Mouse (Mus musculus) right cerebral cortex, postnatal 10 days (tissue): ENCODE measurements around the gene Rcbtb1.
"Not testable (repeated sequence)": the region's sequence is repeated elsewhere in the genome, so short reads cannot be mapped to it uniquely, and the experiment has no call there.

ENCODE experiments used
- DNase-seq, 2 experiments: peaks; one replicate each; pipeline ENCODE4 v3.0.0; 2021; ENCODE audit warnings: low spot score in 2 of 2

Rcbtb1 gene

DNA sequence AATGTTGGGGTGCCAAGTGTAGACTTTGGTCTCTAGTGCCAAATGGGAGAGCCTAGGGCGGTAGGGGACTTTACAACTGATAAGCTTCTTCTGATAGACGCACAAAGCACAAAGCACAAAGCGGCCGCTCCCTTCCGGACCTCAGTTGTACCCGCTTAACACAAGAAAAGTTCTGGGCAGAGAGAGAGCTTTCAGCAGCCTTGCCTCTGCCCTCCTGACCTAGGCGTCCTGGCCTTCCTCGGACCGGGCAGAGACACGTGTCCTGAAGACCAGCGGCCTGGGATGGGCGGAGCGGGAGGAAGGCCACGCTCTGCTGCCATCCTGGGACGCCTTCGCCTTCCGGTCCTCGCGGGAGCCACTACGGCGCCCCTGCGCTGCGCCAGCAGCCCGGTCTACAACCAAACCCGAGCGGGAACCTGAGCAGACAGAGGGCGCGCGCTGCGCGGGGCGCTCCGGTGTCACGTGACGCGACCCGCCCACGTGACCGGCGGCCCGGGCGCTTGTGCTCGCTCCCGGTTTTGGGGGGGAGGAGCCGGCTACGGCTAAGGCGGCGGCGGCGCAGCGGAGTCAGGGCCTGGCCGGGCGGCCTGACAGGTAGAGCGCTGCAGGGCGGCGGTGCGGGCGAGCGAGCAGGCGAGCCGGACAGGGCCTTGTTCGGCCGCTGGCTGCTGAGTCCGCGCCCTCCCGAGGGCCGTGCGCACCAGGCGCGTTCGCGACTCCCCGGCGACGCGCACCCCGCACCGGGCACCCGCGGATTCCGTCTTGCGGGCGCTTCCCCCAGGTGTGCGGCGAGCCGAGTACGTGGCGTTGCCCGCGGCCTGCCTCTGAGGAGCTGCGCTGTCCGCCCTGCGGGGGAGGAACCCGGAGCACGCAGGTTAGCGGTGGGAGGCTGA is at the start of gene Rcbtb1:
TSS of gene Rcbtb1 (plus strand) at position 499 of the 893 bp plus-strand sequence.
- peak; percentile 94 for DNase-seq

DNA sequence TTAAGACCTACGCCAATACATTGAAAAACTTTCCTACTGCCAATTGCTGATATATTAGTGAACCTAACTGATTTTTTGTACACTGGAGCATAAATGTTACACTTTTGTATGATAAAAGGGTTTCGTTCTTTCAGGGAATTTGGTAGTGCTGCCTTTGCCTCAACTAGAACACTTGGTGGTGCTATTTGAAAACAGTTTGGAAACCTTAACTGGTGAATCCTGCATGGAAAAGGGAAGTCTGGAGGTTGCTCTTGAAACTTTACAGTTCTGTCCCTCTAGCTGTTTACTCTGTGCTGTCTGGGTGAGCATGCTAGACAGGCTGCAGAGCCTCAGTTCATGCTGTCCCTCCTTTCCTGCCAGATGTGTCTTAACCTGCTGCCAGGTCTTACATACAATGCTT is 45.4 kb upstream of the Rcbtb1 start:
- DNase-seq = no peak

DNA sequence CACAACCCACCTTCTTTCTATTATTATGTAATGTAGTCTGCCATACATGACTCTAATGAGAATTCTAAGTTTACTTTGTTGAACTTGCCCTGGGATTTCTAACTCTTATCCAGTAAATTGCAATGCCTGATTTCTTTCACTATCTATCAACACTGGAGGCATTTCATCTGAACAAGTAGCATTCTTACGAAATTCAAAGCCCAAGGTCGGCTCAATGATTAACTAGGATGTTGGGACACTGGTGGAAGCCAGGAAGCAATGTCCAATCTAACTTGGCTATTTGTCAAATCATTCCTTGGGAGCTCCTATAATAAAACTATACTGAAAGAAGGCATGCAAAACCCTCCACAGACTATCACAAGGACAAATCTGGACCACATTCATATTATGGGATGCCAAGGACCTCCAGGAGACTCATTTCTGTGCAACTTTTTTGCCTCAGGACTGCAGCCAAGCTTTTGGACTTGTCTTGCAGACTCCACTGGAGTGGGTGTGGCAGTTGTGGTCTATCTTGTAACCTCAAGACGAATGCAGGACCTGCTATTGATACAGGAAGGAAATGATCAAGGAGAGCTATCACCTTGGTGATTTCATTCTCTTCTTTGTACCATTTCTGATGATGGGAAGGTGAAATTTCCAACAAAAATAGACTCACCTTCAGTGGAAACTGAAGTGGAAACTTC is 43.9 kb upstream of the Rcbtb1 start:
- DNase-seq = no peak

DNA sequence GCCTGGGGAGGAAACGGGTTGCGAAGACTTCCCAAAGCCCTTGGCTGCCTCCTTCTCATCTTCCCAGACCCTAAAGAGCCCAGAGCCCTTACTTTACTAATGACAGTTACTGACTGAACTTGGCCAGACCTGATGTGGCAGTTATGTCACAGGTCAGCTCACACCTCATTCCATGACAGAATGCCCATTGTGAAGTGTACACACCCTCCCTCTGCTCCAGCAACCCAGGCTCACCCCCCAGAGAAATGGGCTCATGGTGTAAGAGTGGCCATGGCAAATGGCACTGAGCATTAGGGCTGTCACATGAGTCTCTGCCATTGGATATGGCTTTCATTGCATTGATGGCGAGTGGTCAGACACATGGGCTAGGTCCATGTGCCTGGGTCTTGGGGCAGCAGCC is 22.4 kb upstream of the Rcbtb1 start, which contains the start of gene Gm5142:
TSS of gene Gm5142 (minus strand) at position 101 of the 400 bp plus-strand sequence.
- no peak for DNase-seq

DNA sequence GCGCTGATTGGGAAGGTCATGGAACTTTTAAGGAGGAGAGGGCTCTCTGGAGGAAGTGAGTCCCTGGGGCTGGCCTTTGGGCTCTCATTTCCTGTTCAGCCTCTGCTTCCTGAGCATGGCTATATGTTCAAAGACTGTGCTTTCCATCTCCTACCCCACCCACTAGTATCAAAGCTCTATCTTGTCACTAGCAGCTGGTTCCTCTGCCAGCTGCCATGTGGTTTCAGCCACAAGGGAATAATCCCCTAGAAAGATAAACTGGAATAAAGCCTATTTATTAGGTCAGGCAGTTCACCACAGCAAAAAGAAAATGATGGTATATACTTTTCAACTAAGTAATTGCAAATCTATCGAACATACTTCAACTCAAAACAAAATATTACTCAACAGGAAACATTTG is 18.3 kb upstream of the Rcbtb1 start:
- DNase-seq = no peak

DNA sequence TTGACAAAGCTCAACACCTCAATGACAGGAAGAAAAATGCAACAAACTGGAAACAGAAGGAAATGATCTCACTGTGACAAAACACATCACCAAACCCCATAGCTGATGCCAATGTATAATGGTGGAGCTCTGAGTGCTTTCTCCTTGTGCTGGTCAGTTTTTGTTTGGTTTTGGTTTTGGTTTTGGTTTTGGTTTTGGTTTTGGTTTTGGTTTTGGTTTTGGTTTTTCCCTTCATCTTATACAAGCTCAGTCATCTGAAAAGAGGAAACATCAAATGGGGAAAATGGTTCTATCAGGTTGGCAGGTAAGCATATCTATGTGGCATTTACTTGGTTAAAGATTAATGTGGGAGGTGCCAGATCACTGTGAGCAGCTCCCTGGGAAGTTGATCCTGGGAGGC is 15.5 kb upstream of the Rcbtb1 start:
- DNase-seq = no peak

DNA sequence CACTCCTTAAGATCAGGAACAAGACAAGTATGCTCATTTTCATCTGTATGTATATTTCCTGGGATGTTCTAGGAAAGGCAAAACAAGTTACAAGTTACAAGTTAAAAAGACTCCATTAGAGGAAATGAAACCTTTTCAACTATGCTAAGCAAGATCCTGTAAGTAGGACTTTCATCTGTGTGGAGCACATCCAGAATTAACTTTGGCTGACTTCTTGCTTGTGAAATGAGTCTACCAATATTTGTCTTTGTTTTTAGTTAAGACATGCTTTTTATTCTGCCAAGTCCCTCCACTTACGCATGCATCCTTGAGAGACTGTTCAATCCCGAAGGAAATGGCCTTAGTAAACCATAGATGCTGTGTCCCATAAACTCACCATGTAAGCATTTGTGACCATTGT is 14.9 kb upstream of the Rcbtb1 start:
- DNase-seq = no peak

DNA sequence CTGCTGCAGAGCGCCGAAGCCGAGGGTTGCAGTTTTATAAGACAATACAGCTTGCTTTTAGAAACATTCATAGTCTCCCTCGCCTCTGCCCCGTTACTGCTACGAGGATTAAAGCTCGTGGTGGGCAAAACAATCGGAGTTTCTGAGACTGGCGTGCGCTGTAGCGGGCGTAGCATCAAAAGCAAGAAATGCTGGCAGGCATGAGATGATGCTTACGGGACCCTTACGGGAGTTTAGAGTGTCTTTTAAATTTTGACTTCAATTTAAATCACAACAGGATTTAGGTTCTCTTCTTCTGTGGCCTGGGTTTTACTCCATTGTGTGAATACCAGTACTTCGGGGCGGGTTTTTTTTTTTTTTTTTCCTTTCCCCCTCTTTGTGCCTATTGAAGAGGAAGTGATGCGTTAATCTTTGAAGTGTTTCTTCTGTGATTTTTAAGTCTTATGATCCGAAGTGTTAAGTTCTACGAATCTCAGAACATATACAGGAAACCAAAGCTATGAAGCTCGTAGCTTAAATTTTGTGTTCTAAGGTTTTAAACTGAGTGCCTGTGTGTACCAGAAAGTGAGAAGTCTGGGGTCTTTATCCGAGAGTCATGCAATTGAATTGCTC is 701 bp downstream of the Rcbtb1 start:
- no peak for DNase-seq

DNA sequence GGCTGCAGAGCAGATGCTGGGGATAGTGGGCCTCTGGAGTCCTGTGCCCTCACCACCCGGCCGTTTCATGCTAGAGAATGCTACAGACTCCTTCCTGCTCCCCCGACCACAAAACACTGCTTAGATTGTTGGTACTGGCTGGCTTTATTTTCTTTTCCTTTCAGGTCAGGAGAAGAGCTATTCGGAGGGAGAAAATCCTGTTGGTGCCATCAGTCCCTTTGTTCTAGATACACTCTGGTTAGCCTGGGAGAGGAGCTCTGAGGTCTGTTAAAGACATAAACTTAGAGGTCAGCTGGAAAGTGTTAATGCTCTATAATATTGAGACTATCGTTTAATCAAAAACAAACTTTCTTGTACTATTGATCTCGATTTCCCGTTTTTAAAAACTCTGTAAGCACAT is 4.5 kb downstream of the Rcbtb1 start:
- DNase-seq = no peak

DNA sequence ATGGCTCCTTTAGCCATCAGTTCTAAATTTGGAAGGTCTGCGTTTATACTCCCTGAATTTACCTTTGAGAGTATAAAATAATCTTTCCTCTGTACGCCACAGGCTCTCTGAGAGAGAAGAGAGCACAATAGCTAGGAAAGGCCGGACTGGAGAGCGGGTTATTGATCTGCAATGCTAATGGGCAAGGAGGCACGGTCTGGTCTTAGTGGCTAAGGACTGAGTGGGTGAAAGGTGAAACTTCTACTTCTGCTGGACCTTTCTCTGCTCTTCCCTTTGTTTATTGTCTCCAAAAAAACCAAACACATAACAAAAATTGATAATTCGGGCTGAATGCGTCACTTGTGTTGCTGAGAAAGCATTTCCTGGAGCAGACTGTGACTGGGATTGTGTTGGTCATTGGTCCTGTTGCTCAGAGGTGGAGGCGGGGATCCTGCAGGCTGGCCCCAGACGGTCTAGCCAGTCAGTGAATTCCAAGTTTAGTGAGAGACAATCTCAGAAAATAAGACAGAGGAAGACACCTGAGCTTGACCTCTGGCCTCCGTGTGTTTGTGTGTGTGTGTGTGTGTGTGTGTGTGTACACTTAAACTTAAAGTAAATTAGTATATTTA is 5.1 kb downstream of the Rcbtb1 start:
- DNase-seq = no peak

DNA sequence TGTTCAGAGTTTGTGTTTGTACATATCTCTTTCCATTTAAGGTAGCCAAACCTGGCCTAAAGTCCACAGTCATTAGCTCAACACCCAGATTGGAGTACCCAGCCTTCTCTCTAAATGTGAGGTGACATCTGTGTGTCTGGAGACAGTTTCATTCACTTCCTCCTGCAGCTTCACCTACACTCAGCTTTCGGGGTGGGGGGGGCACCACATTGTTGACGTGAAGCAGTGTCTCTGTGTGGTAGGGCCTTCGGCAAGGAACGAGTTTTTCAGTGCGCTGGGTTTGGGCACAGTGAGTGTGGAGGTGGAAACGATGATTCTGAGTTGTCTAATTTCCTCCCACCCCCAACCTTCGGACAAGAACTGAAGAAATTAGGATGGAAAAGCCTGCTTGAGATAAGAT is 8.0 kb downstream of the Rcbtb1 start:
- DNase-seq = no peak

DNA sequence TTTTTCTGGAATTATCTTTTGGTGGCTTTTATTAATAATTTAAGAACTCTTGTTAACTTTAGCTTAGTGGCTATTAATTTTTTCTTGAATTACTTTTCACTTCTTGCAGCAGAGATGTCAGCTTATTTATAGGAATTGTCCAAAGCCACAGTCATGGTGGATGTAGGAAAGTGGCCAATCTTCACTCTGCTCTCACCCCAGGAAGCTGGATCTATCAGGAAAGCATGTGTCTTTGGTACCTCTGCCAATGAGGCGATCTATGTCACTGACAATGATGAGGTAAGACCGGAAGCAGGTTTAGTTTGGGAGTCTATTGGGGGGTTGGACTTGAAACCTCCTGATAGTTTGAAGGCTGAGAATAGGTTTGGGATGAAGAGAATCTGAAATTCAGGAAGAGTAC is 8.8 kb downstream of the Rcbtb1 start:
- DNase-seq = no peak

DNA sequence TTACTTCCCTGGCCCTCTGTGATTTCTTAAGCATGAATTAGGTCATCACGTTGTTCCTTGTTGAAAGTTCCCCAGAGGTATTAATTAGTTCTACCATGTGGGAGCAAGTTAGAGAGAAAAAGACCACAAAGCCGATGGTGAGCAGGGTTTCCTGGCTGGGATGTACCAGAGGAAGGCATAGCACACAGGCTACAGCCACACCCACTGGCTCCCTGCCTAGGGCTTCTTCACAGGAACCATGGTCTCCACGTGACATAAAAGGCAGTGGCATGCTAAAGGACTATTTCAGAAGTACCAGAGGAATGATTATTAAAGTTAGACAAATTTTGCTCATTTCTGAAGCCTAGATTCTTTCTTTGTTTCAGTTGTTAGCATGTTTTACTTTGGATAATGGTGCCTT is 18.2 kb downstream of the Rcbtb1 start:
- no peak for DNase-seq

DNA sequence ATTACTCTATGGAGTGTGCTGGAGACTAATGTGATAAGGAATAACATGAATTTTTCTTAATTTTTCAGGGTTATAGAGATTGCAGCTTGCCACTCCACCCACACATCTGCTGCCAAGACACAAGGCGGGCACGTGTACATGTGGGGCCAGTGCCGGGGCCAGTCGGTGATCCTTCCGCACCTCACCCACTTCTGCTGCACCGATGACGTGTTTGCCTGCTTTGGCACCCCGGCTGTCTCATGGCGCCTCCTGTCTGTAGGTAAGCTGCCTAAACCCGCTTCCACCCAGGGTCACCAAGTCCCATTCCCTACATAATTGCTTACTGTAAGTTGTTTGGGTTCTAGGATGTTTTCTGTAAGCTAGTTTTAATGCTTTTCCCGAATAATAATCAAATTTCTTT is 25.2 kb downstream of the Rcbtb1 start:
- no peak for DNase-seq

DNA sequence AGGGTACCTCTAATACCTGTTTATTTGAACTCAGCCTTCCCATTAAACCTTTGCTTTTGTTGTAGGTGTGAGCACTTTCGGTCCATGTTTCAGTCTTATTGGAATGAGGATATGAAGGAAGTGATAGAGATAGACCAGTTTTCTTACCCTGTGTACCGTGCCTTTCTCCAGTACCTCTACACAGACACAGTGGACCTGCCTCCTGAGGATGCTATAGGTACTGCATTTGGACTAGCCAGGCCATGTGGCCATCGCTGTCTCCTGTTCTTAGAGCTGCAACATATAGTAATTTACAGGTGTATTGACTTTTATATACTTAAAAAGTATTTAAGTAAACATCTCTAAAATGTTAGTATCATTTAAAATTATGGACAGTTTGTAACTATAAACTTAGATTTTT is 28.8 kb downstream of the Rcbtb1 start:
- no peak for DNase-seq

DNA sequence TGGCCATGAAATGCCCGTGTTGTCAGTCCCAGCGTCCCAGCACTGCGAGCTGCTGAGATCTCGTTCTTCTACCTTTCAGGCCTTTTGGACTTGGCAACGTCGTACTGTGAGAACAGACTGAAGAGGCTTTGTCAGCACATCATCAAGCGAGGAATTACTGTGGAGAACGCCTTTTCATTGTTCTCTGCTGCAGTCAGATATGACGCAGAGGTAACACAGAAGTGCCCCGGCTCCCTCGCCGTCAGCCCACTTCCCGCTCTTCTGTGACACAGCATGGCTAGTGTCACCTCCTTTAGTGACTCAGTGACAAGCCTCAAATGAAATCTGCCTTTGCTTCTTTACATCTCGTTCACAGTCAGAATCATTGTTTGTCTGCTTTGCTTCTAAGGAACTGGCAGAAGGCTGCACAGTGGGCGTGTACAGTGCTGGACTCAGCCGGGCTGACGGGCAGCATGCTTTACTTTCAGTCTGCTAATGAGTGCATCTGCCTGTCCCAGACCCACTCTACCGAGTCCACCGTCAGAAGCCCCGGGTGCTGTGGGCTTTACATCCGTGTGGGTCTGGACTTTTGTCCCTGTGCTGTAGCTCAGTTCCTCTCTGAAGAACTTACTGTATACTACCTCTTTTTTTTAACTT is 29.4 kb downstream of the Rcbtb1 start:
- no peak for DNase-seq

DNA sequence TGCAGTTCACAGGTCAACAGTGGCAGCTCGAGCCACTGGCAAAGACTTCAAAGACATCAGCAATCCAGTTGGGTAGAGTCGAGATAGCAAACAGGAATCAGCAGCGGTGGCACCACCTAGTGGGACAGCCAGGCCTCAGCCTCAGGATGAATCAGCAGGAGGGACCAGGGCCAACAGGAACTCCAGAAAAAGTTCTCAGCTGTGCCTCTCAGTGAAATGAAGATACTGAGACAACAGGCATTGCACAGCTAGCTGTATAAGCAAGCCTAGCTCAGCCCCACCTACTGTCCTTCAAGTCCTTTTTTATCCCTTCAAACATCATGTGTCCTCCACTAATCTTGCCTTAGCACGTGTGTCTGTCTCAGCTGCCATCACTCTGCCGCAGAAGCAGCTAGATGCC is 31.0 kb downstream of the Rcbtb1 start:
- no peak for DNase-seq

DNA sequence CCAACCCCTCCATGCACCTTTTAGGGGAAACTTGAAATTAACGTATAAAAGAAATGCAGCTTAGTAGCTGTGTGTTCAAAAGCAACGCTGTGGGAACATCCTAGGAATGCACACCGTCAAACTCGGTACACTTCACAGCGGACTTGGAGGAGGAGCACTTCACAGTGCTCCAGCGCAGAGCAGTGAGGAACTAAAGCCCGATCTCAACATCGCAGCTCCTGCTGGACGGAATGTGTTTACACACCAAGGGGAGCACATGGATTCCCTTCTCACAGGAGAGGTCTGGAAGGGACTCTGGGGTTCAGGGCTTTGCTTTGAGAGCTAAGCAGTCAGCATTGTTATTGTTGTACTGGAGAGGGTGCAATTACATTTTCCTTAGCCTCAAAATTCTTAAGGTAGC is 32.6 kb downstream of the Rcbtb1 start:
- DNase-seq = no peak

DNA sequence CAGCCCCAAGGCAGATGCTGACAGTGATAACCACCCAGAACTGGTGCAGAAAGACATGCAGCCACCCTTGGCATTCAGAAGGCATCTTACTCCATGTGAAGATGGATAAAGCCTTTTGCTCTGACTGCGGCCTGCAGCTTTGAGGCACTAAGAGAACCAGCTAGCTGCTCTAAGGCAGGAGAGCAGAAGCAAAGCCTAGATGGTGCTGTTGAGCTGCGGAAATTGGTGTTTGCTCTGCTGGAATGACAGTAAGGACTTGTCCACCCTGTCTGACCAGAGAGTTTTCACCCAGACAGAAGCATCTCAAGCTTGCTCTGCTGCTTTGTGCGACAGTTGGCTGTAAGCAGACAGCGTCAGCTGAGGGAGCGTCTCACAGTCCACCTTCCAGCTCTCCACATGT is 49.3 kb downstream of the Rcbtb1 start:
- peak in 1 of 2 experiments; percentile 29 for DNase-seq

DNA sequence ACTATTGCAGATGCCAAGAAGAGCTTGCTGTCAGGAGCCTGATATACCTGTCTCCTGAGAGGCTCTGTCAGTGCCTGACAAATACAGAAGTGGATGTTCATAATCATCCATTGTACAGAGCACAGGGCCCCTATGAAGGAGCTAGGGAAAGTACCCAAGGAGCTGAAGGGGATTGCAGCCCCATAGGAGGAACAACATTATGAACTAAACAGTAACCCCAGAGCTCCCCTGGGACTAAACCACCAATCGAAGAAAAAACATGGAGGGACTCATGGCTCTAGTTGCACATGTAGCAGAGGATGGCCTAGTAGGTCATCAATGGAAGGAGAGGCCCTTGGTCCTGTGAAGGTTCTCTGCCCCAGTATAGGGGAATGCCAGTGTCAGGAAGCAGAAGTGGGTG is 54.9 kb downstream of the Rcbtb1 start:
- DNase-seq = not testable (repeated sequence)

DNA sequence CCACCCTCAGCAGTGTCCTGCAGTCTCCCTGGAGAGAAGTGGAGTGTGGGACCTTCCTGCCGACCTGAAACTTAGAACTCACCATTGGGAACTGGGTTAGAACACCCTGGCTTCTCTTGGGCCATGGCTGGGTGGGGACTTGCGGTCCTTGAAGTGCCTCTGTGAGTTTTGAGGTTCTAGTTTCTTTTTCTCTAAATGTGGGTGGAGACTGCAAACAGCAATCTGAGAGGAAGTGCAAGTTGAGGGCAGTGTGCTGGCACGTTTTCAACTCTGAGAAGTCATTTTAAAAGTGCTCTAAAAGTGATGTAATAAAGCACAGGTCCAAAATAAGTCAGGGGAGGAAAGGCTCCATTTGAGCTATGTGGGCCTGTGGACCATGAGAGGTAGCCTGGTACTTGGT is 59.0 kb downstream of the Rcbtb1 start, which contains the start of gene Gm6904:
TSS of gene Gm6904 (minus strand) at position 161 of the 400 bp plus-strand sequence.
- DNase-seq = no peak

DNA sequence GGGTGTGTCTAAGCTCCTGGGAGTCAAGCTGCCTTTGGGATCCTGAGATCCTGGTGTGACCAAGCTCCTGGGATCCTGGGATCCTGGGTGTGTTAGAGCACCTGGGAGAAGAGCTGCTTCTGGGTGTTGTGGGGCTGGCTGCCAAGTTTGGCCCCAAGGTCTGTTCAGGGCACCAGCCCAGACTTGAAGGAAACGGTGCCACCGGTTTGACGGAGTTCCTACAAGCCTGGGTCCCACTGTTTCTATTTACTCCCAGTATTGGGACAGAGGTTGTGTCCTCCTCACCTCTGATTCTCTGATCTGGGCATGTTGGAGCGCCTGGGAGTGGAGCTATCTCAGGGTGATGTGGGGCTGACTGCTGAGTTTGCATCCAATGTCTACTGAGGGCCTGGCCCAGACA is 74.0 kb downstream of the Rcbtb1 start:
- not testable (repeated sequence) for DNase-seq
